Mouse (Mus musculus) heart, postnatal 0 days (tissue): ENCODE measurements around the gene Myrip. TPM values are rescaled to one million over a fixed set of nuclear protein-coding genes. Genes with fewer than 3 reads are reported as not detected.

Experiments
- ATAC-seq: fragments of 200-750 bp; cut with Nextera tagmentation; 2 replicates; pipeline ENCODE4 v1.8.0; 2017; ENCODE audit warnings: low read depth, moderate number of reproducible peaks, moderate library complexity; ENCODE audit not compliant: insufficient read depth
- DNase-seq: peaks from one replicate; pipeline ENCODE4 v3.0.0-alpha.2; 2016; ENCODE audit warnings: low spot score
- H3K27ac ChIP-seq: fragments of 300-500 bp; sonication (generic); 2 replicates; pipeline ENCODE4 v1.5.1; 2014; ENCODE audit warnings: low read depth, mild to moderate bottlenecking
- H3K27me3 ChIP-seq: fragments of 300-500 bp; sonication (generic); 2 replicates; pipeline ENCODE4 v1.6.1; 2014; ENCODE audit warnings: low read length, mixed read lengths; ENCODE audit not compliant: control insufficient read depth, insufficient read depth
- H3K36me3 ChIP-seq: fragments of 300-500 bp; sonication (generic); replicated peaks from 2 replicates; pipeline ENCODE4 v1.6.1; 2014; ENCODE audit warnings: low read length, mixed read lengths; ENCODE audit not compliant: control insufficient read depth, insufficient read depth
- H3K4me1 ChIP-seq: fragments of 300-500 bp; sonication (generic); 2 replicates; pipeline ENCODE4 v1.6.1; 2014; ENCODE audit warnings: antibody characterized with exemption; ENCODE audit not compliant: control insufficient read depth, insufficient read depth
- H3K4me2 ChIP-seq: fragments of 300-500 bp; sonication (generic); 2 replicates; pipeline ENCODE4 v1.6.1; 2014; ENCODE audit warnings: low read depth, mild to moderate bottlenecking, low read length, moderate library complexity
- H3K4me3 ChIP-seq: fragments of 300-500 bp; sonication (generic); 2 replicates; pipeline ENCODE4 v1.5.1; 2014; ENCODE audit warnings: low read depth, low read length
- H3K9ac ChIP-seq: fragments of 300-500 bp; sonication (generic); replicated peaks from 2 replicates; pipeline ENCODE4 v1.6.1; 2014; ENCODE audit warnings: low read depth, low read length, mixed read lengths
- H3K9me3 ChIP-seq: fragments of 300-500 bp; sonication (generic); replicated peaks from 2 replicates; pipeline ENCODE4 v1.6.1; 2016; ENCODE audit warnings: low read length; ENCODE audit not compliant: control insufficient read depth
- CTCF ChIP-seq: IDR thresholded peaks from 2 replicates; pipeline ENCODE4 v1.5.1; 2016; ENCODE audit warnings: antibody characterized with exemption, control low read depth, low read depth
- EP300 ChIP-seq: IDR thresholded peaks from 2 replicates; pipeline ENCODE4 v1.6.1; 2016; ENCODE audit warnings: antibody characterized with exemption, low read depth
- WGBS: fragments of 180-500 bp; shearing (Covaris S2); extraction: QIAGEN DNeasy Blood & Tissue Kit; methylation state at CpG from one replicate; pipeline ENCODE4 v1.1.7; 2014; 5-methylcytosine and 5-hydroxymethylcytosine counted together
- polyA plus RNA-seq: library from polyadenylated mRNA; unstranded; fragments of >200 nt; fragmentation: Nextera tagmentation; extraction: Ambion mirVana; gene quantifications from 2 replicates; pipeline ENCODE4 v1.2.1, GENCODE M21; 2015
- total RNA-seq: library from RNA; depleted of rRNA; stranded (reverse); fragments of >200 nt; gene quantifications from 2 replicates; pipeline ENCODE4 v1.2.3, GENCODE M21; 2014; ENCODE audit warnings: low replicate concordance

Gene Myrip
- total and polyA plus RNA-seq, 2 experiments from 2014 or later: 0.34 to 2.6 TPM

DNA sequence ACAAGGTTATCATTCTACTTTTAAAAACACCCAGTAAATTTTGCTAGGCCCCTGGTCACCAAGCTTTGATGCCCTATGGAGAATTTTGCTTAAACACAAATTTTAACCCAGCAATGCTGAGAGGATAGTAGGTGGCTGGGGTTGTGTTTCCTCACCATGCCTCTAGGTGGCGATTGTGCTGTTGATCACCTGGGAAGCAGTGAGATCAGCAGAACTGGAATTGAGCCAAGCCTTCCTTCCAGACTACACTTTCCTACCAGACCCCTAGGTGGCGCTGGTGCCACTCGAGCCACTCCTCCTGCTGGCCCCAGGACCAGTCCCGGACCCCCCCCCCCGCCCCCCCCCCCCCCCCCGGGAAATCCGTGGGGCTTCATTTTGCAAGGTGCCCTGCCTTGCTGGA is 114.2 kb downstream of the Myrip start:
- WGBS: 3% methylated on average over 3 of the region's 7 CpGs
- H3K4me2 ChIP-seq: no peak overlapping the region
- H3K9me3 ChIP-seq: no peaks in the 10 kb centered on the region
- H3K4me3 ChIP-seq: no peak overlapping the region
- TF ChIP-seq EP300: no peak
- peak; percentile 78 for TF ChIP-seq CTCF
- H3K36me3 ChIP-seq: no peaks in the 10 kb centered on the region
- no peak overlapping the region for H3K27ac ChIP-seq
- DNase-seq (peak; percentile 88), ATAC-seq (peak; percentile 69)
- no peak overlapping the region for H3K9ac ChIP-seq
- no peaks in the 10 kb centered on the region for H3K27me3 ChIP-seq
- H3K4me1 ChIP-seq: no peaks in the 10 kb centered on the region

DNA sequence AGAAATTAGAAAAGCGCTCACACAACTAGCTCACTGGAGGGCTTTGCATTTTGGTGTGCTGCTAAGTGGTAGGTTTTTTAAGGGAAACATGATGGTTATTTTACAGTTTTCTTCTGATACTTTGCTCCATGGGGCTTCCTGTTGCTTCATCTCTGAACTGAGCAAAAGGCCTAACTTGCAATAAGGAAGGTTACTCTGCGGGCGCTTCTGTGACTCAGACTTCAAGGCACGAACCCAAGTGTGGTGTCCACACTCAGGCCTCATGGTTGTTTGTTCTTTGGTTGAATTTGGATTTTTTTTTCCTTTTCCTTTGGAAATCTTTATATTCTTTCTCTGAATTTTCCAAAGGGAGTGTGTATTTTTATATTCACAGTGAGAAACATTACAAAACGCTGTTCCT is 114.8 kb downstream of the Myrip start:
- Histone ChIP-seq H3K4me3 (no peak overlapping the region), H3K27ac (no peak overlapping the region), H3K9me3 (no peaks in the 10 kb centered on the region), H3K9ac (no peak overlapping the region), H3K4me1 (no peaks in the 10 kb centered on the region), H3K36me3 (no peaks in the 10 kb centered on the region), H3K4me2 (no peak overlapping the region), H3K27me3 (no peaks in the 10 kb centered on the region)
- 90% methylated on average over 5 of the region's 5 CpGs for WGBS
- no peak for TF ChIP-seq CTCF
- TF ChIP-seq EP300: no peak
- no peak for DNase-seq
- no peak for ATAC-seq

DNA sequence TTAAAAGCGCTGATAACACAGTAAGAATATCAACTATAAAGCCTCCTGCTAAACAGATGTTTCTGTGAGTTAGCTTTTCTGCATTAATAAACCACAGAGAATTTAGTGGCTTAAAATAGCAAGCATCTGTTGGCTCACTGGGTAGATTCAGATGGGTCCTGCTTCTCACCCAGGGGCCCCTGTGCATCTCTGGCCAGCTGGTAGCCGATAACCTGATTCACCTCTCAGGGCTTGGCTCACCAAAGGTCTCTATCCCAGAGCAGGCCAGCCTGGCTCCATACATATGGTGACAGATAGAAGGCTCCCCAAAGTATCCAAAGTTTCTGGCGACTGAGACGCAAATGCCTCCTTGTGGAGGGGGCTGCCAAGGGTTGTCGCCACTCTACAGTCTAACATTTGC is 115.4 kb downstream of the Myrip start:
- H3K27ac ChIP-seq: no peak overlapping the region
- H3K4me3 ChIP-seq: no peak overlapping the region
- TF ChIP-seq EP300 (no peak), CTCF (no peak)
- no peaks in the 10 kb centered on the region for H3K4me1 ChIP-seq
- ATAC-seq (no peak), DNase-seq (no peak)
- H3K27me3 ChIP-seq: no peaks in the 10 kb centered on the region
- H3K9ac ChIP-seq: no peak overlapping the region
- 71% methylated on average over 5 of the region's 5 CpGs for WGBS
- no peaks in the 10 kb centered on the region for H3K9me3 ChIP-seq
- H3K4me2 ChIP-seq: no peak overlapping the region
- H3K36me3 ChIP-seq: no peaks in the 10 kb centered on the region

DNA sequence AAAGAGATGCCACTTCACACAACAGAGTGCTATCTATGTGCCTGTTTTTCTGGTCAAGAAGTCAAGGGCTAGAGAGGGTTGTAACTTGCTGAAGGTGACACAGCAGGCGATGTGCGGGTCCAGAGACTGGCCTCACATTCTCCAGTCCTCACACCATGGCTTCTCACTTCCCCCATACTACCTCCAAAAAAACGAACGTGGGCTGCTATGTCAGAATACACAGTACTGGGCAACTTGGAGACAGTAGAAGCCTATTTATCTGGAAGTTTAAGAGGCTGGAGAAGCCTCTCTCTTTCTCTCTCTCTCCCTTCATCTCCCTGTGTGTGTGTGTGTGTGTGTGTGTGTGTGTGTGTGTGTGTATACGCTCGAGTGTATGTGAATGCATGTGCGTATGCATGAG is 117.3 kb downstream of the Myrip start:
- no peaks in the 10 kb centered on the region for H3K27me3 ChIP-seq
- H3K4me1 ChIP-seq: no peaks in the 10 kb centered on the region
- TF ChIP-seq EP300: no peak
- TF ChIP-seq CTCF: no peak
- no peak overlapping the region for H3K4me2 ChIP-seq
- DNase-seq: no peak
- H3K36me3 ChIP-seq: no peaks in the 10 kb centered on the region
- H3K4me3 ChIP-seq: no peak overlapping the region
- no peak overlapping the region for H3K27ac ChIP-seq
- ATAC-seq: no peak
- WGBS: 62% methylated on average over 7 of the region's 7 CpGs
- no peak overlapping the region for H3K9ac ChIP-seq
- H3K9me3 ChIP-seq: no peaks in the 10 kb centered on the region

DNA sequence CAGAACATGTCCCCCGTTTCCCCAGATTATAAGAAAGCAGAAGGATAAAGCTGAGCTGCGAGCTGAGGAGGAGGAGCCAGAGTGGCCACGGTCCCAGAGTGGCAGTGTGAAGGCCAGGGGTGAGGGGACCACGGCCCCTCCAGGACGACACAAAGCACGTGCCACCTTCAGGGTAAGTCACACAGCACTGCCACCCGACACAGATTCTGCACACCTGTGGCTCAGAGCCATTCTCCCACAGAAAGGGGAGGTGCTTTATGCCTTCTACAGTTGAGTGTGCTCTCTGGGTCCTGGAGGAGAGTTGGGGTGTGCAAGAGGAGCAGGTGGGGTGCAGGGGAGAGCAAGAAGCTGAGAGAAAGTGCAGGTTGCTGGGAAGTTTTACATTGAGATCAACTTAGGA is 123.3 kb downstream of the Myrip start:
- 62% methylated on average over 7 of the region's 7 CpGs for WGBS
- no peaks in the 10 kb centered on the region for H3K27me3 ChIP-seq
- no peaks in the 10 kb centered on the region for H3K4me1 ChIP-seq
- no peak overlapping the region for H3K27ac ChIP-seq
- TF ChIP-seq EP300 (no peak), CTCF (no peak)
- no peak overlapping the region for H3K9ac ChIP-seq
- H3K9me3 ChIP-seq: no peaks in the 10 kb centered on the region
- no peaks in the 10 kb centered on the region for H3K36me3 ChIP-seq
- no peak overlapping the region for H3K4me2 ChIP-seq
- DNase-seq (no peak), ATAC-seq (no peak)
- no peak overlapping the region for H3K4me3 ChIP-seq

DNA sequence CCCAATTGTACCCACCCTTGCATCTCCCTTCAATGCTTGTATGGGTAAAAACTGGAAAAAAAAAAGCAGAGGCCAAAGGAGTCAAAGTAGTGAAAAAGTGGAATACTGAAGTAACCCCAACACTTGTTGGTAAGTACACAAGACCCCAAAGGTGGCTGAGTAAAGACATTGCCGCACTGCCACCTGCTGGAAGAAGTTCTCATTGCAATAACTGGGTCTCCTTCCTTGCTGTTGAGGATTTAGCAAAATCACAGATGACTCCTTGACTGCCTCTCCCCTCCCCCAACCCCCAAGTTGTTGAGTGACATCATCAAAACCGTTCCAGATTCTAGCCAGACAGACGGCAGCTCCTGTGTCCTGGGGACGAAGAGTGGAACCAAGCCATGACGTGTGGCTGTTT is 124.5 kb downstream of the Myrip start:
- no peaks in the 10 kb centered on the region for H3K27me3 ChIP-seq
- TF ChIP-seq CTCF: peak; percentile 75
- no peak for TF ChIP-seq EP300

More for the DNA sequence above, 124.5 kb downstream of the Myrip start:
- Histone ChIP-seq H3K4me2 (no peak overlapping the region), H3K4me3 (no peak overlapping the region), H3K27ac (no peak overlapping the region), H3K9ac (no peak overlapping the region), H3K36me3 (no peaks in the 10 kb centered on the region), H3K9me3 (no peaks in the 10 kb centered on the region), H3K4me1 (no peaks in the 10 kb centered on the region)
- DNase-seq (peak; percentile 13), ATAC-seq (no peak)
- WGBS: 31% methylated on average over 5 of the region's 5 CpGs
